Mouse (Mus musculus) heart, postnatal 0 days (tissue): ENCODE measurements around the gene Nsd2.

Source experiments
- CTCF ChIP-seq: IDR thresholded peaks from 2 replicates; pipeline ENCODE4 v1.5.1; 2016; ENCODE audit warnings: antibody characterized with exemption, control low read depth, low read depth
- EP300 ChIP-seq: IDR thresholded peaks from 2 replicates; pipeline ENCODE4 v1.6.1; 2016; ENCODE audit warnings: antibody characterized with exemption, low read depth

DNA sequence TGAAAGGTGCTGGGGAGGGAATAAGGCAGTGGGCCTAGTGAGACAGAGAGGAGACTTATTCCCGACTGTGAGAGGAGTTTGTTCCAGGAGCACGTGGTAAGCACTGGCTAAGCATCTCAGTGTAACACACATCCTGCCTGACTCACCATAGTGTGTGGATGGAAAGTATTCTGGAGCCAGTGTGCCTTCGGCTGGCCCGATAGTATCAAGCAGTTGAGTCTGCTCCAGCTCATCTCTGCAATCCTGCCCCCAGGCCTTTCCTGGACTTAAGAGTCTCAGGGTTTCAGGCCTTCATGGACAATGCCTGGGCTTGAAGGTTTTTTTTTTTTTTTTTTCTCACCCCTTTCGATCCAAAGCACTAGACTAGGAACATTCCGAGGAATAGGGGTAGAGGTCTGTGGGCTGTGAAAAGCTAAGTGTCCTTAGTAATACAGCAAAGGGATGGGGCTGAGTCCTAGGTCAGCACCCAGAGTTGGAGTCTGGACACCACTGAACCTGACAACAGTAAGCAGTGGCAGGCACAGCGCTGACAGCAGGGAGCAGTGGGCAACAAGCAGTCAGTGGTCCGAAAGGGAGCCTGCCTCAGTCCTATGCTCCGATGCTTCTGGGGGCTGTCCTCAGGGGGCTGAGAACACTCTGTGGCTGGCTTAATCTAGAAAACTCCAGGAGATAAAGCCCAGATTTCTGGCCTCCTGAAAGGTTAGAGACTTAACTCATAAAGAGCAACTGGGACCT is 1.2 kb upstream of the Nsd2 start:
- no peak for TF ChIP-seq CTCF
- TF ChIP-seq EP300 = no peak
